Comparison of ENCODE assay signal across 9 mouse cellular contexts in genomic region chr9:61031699-61032447, GRCm38 (mm10).
DNase-seq lines count a peak whose midpoint lies in the region; ATAC-seq and TF ChIP-seq lines count a peak whose summit lies in the region.
"Had no signal": no experiment of that assay in that cellular context is flagged by ENCODE, and none has a peak within 500 bp of the region (broad histone marks: within the 10 kb centered on the region; RNA-seq: fewer than 3 reads in every experiment).

No protein-coding gene starts in this region.

- H3K4me3 ChIP-seq in forebrain, embryonic 14.5 days (ENCODE audit: low read depth, low read length), result no peak overlapping the region
- no peak overlapping the region for H3K4me3 ChIP-seq in forebrain, embryonic 11.5 days (ENCODE audit: low read depth, low read length)
- H3K4me3 ChIP-seq in E14TG2a.4 (replicated peaks; ENCODE audit: low read length), result peak overlapping the region; percentile 67

- H3K9me3 ChIP-seq in forebrain, embryonic 14.5 days (replicated peaks; ENCODE audit: control insufficient read depth, low read length), result no peaks in the 10 kb centered on the region
- H3K9me3 ChIP-seq in forebrain, embryonic 11.5 days (ENCODE audit: control insufficient read depth, low read length), result no peaks in the 10 kb centered on the region
- H3K9me3 ChIP-seq in E14TG2a.4 (ENCODE audit: low read length), result no peaks in the 10 kb centered on the region

- WGBS in forebrain, embryonic 14.5 days, result 67% methylated on average over 26 of the region's 26 CpGs
- 86% methylated on average over 26 of the region's 26 CpGs for WGBS in forebrain, embryonic 11.5 days

- H3K9ac ChIP-seq in forebrain, embryonic 14.5 days (ENCODE audit: low read length), result no peak overlapping the region
- H3K9ac ChIP-seq in forebrain, embryonic 11.5 days (ENCODE audit: low read length), result no peak overlapping the region
- H3K9ac ChIP-seq: liver, embryonic 14.5 days had no signal

- H3K4me2 ChIP-seq in forebrain, embryonic 14.5 days (ENCODE audit: low read length), result no peak overlapping the region
- no peak overlapping the region for H3K4me2 ChIP-seq in forebrain, embryonic 11.5 days (ENCODE audit: low read depth, low read length, severe bottlenecking)

- no peaks in the 10 kb centered on the region for H3K36me3 ChIP-seq in forebrain, embryonic 14.5 days (ENCODE audit: control insufficient read depth, insufficient read depth, low read length)
- no peaks in the 10 kb centered on the region for H3K36me3 ChIP-seq in forebrain, embryonic 11.5 days (ENCODE audit: control insufficient read depth, insufficient read depth, low read length)
- no peaks in the 10 kb centered on the region for H3K36me3 ChIP-seq in E14TG2a.4 (ENCODE audit: insufficient read depth, low read length)

- 0 out of 2 replicates have a peak, but pooled peaks have one; percentile 15 for ATAC-seq in forebrain, embryonic 14.5 days
- no peak for ATAC-seq in forebrain, embryonic 11.5 days (replicated peaks; ENCODE audit: low FRiP score)

- TF ChIP-seq CTCF in E14TG2a.4 (conservative IDR thresholded peaks at IDR 0.05; ENCODE audit: low read length), result no peak

- peak; percentile 63 for DNase-seq in forebrain, embryonic 14.5 days (ENCODE audit: low spot score)
- DNase-seq in forebrain, embryonic 11.5 days (ENCODE audit: low spot score), result no peak
- peak; percentile 88 for DNase-seq in cerebellum, adult 9-10 months
- peak; percentile 35 to 41 for DNase-seq in heart, postnatal 14 days
- peak; percentile 19 to 32 for DNase-seq in left cerebral cortex, postnatal 36 days (ENCODE audit: low spot score in 2 of 2)
- DNase-seq in B cell, adult 2 months, result no peak
- no peak for DNase-seq in spleen, postnatal 14 days (ENCODE audit: low spot score in 2 of 2)

- H3K27me3 ChIP-seq in forebrain, embryonic 14.5 days (replicated peaks; ENCODE audit: control insufficient read depth, insufficient read depth, low read length), result no peaks in the 10 kb centered on the region
- no peaks in the 10 kb centered on the region for H3K27me3 ChIP-seq in forebrain, embryonic 11.5 days (ENCODE audit: control insufficient read depth, insufficient read depth, low read length)
- peaks cover 32% of the 10 kb centered on the region for H3K27me3 ChIP-seq in E14TG2a.4 (ENCODE audit: insufficient read depth, low read length)

- peaks cover 19% of the 10 kb centered on the region for H3K4me1 ChIP-seq in forebrain, embryonic 14.5 days (ENCODE audit: control insufficient read depth, insufficient read depth, low read length)
- H3K4me1 ChIP-seq in forebrain, embryonic 11.5 days (replicated peaks; ENCODE audit: control insufficient read depth, insufficient read depth, low read length), result no peaks in the 10 kb centered on the region; the same call in 1 of the 2 replicates
- H3K4me1 ChIP-seq in E14TG2a.4 (replicated peaks; ENCODE audit: low read depth, low read length), result peaks cover 17% of the 10 kb centered on the region

- peak overlapping the region; percentile 63; the same call in 1 of the 2 replicates for H3K27ac ChIP-seq in forebrain, embryonic 14.5 days (ENCODE audit: low read depth, low read length)
- H3K27ac ChIP-seq in forebrain, embryonic 11.5 days (ENCODE audit: low read depth, low read length), result no peak overlapping the region
- H3K27ac ChIP-seq: liver, embryonic 14.5 days had no signal

- intact Hi-C loops in heart, postnatal 14 days (cut with DNase I), result no loop called here
- intact Hi-C loops in left cerebral cortex, postnatal 36 days (cut with DNase I), result no loop called here

Comparison
In these comparisons a context has a peak if more than half of its experiments do, and no peak if none do; other contexts are left out.
1. DNase-seq: peak in forebrain, embryonic 14.5 days (single experiment), cerebellum, adult 9-10 months (single experiment), heart, postnatal 14 days (2 of 2) and left cerebral cortex, postnatal 36 days (2 of 2); none in forebrain, embryonic 11.5 days (single experiment), B cell, adult 2 months (0 of 2) and spleen, postnatal 14 days (0 of 2).